Mouse (Mus musculus): ENCODE measurements at regions not wholly inside any gene's neighbourhood (a gene's known extent, or its start where the extent isn't known, plus 50 kb on each side); places are given as distances from the start of the nearest gene placed in this dataset.

GRCm38 (mm10) chr10:87432306-87432705 lies 61.2 kb downstream of the Ascl1 start:
- Histone ChIP-seq H3K27me3 (no peaks in the 10 kb centered on the region), H3K27ac (no peak overlapping the region), H3K4me1 (no peaks in the 10 kb centered on the region), H3K36me3 (no peaks in the 10 kb centered on the region), H3K9me3 (replicated peaks) (no peaks in the 10 kb centered on the region), H3K9ac (no peak overlapping the region), H3K4me3 (replicated peaks) (no peak overlapping the region), H3K4me2 (no peak overlapping the region)
- 92% methylated on average over 4 of the region's 4 CpGs for WGBS
- no peak for ATAC-seq (replicated peaks; ENCODE audit: low FRiP score)

DNA sequence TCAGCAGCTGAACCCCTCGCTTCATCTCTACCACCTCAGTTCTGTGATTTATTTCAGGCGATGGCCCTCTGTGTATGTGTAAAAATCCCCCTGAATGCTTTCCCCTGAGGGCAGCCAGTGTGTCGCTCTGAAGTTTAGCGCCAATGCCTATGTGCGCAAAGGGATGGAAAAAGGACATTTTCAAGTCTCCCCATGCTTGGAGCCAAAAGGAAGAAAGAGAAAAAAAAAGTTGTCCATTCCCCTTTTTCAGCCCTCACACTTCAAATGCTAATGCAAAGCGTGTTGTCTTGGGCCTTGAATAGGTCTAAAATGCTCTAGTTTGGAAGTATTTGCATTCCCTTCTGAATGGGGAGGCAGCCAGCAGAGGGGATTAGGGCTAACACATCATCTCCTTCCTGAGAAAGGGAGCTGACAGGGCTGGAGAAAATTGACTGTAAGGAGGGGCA lies 73.5 kb downstream of the Ascl1 start:
- no peak overlapping the region for H3K4me3 ChIP-seq (replicated peaks)

GRCm38 (mm10) chr10:87419245-87419939 lies 74.1 kb downstream of the Ascl1 start:
- Histone ChIP-seq H3K9ac (no peak overlapping the region), H3K4me3 (replicated peaks) (no peak overlapping the region), H3K9me3 (replicated peaks) (no peaks in the 10 kb centered on the region), H3K27me3 (no peaks in the 10 kb centered on the region), H3K27ac (no peak overlapping the region), H3K4me2 (no peak overlapping the region), H3K4me1 (no peaks in the 10 kb centered on the region), H3K36me3 (no peaks in the 10 kb centered on the region)
- 34% methylated on average over 7 of the region's 7 CpGs for WGBS
- no peak for ATAC-seq (replicated peaks; ENCODE audit: low FRiP score)

More for the DNA sequence above, 73.5 kb downstream of the Ascl1 start:
- no peaks in the 10 kb centered on the region for H3K36me3 ChIP-seq
- H3K4me2 ChIP-seq, result no peak overlapping the region
- H3K4me1 ChIP-seq, result no peaks in the 10 kb centered on the region
- H3K9ac ChIP-seq, result no peak overlapping the region
- ATAC-seq (replicated peaks; ENCODE audit: low FRiP score), result no peak
- no peaks in the 10 kb centered on the region for H3K9me3 ChIP-seq (replicated peaks)
- H3K27me3 ChIP-seq, result no peaks in the 10 kb centered on the region
- 23% methylated on average over 6 of the region's 6 CpGs for WGBS
- no peak overlapping the region for H3K27ac ChIP-seq

DNA sequence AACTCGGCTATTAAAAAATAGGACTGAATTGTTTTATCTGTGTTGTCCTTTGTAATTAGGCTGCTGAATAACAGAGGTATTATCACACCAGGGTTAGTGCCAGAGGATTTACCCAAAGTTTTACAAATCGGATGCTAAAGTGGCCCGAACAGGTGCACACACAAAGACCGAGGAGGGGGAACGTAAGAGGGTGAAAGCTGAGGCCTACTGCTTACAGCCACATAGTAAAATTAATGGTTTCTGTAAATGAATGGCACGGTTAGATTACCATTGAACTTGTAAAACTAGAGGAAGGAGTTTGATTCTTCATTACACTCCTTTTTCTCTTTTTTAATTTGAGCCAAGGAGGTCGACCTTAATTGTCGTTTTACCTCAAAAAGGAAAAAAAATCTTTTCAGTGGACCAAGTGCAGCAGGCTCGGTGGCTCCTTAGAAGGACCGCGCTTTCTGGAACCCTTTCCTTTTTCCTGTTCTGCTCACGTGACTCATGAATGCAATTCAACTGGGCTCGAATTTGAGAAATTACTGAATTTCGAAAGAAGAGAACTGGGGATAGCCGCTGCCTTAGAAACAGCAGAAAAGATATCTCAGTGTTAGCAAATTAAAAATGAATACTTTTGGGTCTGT lies 99.1 kb downstream of the Ascl1 start:
- H3K36me3 ChIP-seq, result no peaks in the 10 kb centered on the region
- H3K4me3 ChIP-seq (replicated peaks), result no peak overlapping the region
- ATAC-seq (replicated peaks; ENCODE audit: low FRiP score), result no peak
- H3K27me3 ChIP-seq, result no peaks in the 10 kb centered on the region
- no peak overlapping the region for H3K9ac ChIP-seq
- no peaks in the 10 kb centered on the region for H3K4me1 ChIP-seq
- WGBS, result 54% methylated on average over 15 of the region's 15 CpGs
- H3K27ac ChIP-seq, result no peak overlapping the region
- H3K9me3 ChIP-seq (replicated peaks), result no peaks in the 10 kb centered on the region
- no peak overlapping the region for H3K4me2 ChIP-seq

- no peak for ATAC-seq (replicated peaks; ENCODE audit: low FRiP score)
- no peak overlapping the region for H3K9ac ChIP-seq
- H3K4me1 ChIP-seq, result no peaks in the 10 kb centered on the region
- 89% methylated on average over 2 of the region's 2 CpGs for WGBS
- H3K9me3 ChIP-seq (replicated peaks), result no peaks in the 10 kb centered on the region
- H3K4me2 ChIP-seq, result no peak overlapping the region
- no peak overlapping the region for H3K4me3 ChIP-seq (replicated peaks)
- H3K27me3 ChIP-seq, result no peaks in the 10 kb centered on the region
- H3K36me3 ChIP-seq, result no peaks in the 10 kb centered on the region
- no peak overlapping the region for H3K27ac ChIP-seq
Observed at GRCm38 (mm10) chr10:87389148-87389547, 104.3 kb downstream of the Ascl1 start.

GRCm38 (mm10) chr10:87385276-87385675 lies 108.2 kb downstream of the Ascl1 start:
- H3K27me3 ChIP-seq, result no peaks in the 10 kb centered on the region
- ATAC-seq (replicated peaks; ENCODE audit: low FRiP score), result no peak
- no peak overlapping the region for H3K27ac ChIP-seq
- H3K4me1 ChIP-seq, result no peaks in the 10 kb centered on the region
- WGBS, result 88% methylated on average over 4 of the region's 4 CpGs
- H3K4me3 ChIP-seq (replicated peaks), result no peak overlapping the region
- H3K4me2 ChIP-seq, result no peak overlapping the region
- H3K9me3 ChIP-seq (replicated peaks), result no peaks in the 10 kb centered on the region
- no peaks in the 10 kb centered on the region for H3K36me3 ChIP-seq
- no peak overlapping the region for H3K9ac ChIP-seq

- 88% methylated on average over 9 of the region's 9 CpGs for WGBS
Observed at GRCm38 (mm10) chr10:87384606-87385206, 108.8 kb downstream of the Ascl1 start.

GRCm38 (mm10) chr10:87351400-87352172 lies 141.9 kb downstream of the Ascl1 start:
- no peak for ATAC-seq (replicated peaks; ENCODE audit: low FRiP score)
- no peak overlapping the region for H3K27ac ChIP-seq

More at GRCm38 (mm10) chr10:87384606-87385206, 108.8 kb downstream of the Ascl1 start:
- Histone ChIP-seq H3K4me2 (no peak overlapping the region), H3K36me3 (no peaks in the 10 kb centered on the region), H3K9me3 (replicated peaks) (no peaks in the 10 kb centered on the region), H3K27ac (no peak overlapping the region), H3K4me1 (no peaks in the 10 kb centered on the region), H3K27me3 (no peaks in the 10 kb centered on the region), H3K9ac (no peak overlapping the region), H3K4me3 (replicated peaks) (no peak overlapping the region)
- ATAC-seq (replicated peaks; ENCODE audit: low FRiP score), result no peak

DNA sequence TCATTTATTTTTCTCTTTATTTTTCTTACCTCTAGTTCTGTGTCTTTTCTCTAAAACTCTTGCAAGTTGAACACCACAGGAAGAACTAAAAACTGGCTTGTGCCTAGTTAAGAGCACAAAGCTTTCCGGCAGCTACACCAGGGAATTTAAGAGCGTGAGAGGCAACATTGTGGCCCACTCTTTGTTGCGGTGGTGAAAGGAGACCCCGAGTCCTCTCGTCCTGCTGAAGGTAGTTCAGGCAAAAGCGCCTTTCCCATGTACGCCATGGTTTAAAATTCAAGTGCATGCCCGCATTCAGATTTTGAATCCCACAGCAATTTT lies 142.4 kb downstream of the Ascl1 start:
- Histone ChIP-seq H3K9ac (no peak overlapping the region), H3K27me3 (no peaks in the 10 kb centered on the region), H3K4me1 (no peaks in the 10 kb centered on the region), H3K27ac (no peak overlapping the region), H3K4me2 (no peak overlapping the region), H3K36me3 (no peaks in the 10 kb centered on the region), H3K9me3 (replicated peaks) (no peaks in the 10 kb centered on the region), H3K4me3 (replicated peaks) (no peak overlapping the region)
- 87% methylated on average over 8 of the region's 8 CpGs for WGBS
- ATAC-seq (replicated peaks; ENCODE audit: low FRiP score), result no peak

More at GRCm38 (mm10) chr10:87351400-87352172, 141.9 kb downstream of the Ascl1 start:
- Histone ChIP-seq H3K4me1 (no peaks in the 10 kb centered on the region), H3K27me3 (no peaks in the 10 kb centered on the region), H3K36me3 (no peaks in the 10 kb centered on the region), H3K9ac (no peak overlapping the region), H3K9me3 (replicated peaks) (no peaks in the 10 kb centered on the region), H3K4me2 (no peak overlapping the region), H3K4me3 (replicated peaks) (no peak overlapping the region)
- 68% methylated on average over 19 of the region's 19 CpGs for WGBS

DNA sequence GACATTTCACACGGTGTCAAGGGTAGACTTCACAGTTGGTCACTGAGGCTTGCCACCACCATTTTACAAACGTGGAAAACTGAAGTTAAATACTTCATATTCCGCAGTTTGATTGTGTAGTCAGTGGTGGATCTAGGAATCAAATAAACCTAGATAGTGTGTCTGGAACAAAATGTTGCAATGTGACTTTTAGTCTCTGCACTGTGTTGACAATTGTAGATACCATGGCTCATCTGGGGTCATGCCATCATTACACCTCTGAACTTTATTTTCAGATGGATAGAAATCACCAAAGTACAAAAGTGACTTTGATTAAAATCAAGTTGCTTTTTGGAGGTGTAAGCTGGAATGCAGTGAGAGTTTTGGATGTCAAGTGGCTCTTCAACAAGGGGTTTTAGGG lies 158.3 kb downstream of the Ascl1 start:
- H3K4me3 ChIP-seq (replicated peaks), result no peak overlapping the region
- WGBS, result 86% methylated on average over 3 of the region's 3 CpGs
- H3K4me2 ChIP-seq, result no peak overlapping the region
- no peaks in the 10 kb centered on the region for H3K27me3 ChIP-seq
- no peaks in the 10 kb centered on the region for H3K4me1 ChIP-seq
- ATAC-seq (replicated peaks; ENCODE audit: low FRiP score), result no peak
- no peaks in the 10 kb centered on the region for H3K9me3 ChIP-seq (replicated peaks)
- H3K9ac ChIP-seq, result no peak overlapping the region
- H3K36me3 ChIP-seq, result no peaks in the 10 kb centered on the region
- no peak overlapping the region for H3K27ac ChIP-seq

DNA sequence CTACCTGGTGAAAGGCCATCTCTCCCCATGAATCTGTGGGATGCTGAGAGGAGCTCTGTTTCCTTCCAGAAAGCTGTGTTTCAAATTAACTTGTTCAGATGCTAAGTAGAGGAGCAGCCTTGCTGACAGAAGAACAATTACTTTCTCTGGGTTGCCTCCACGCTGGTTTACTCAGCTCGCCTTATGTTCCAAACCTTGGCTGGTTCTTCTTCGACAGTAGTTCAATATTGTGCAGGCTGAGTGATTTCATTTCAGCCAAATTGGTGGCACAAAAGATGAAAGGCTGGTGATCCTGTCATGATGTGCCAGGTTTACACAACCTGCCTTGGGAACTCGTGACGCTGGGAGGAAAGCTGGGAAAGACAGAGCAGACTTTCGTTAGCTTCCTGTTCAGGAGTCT lies 160.1 kb downstream of the Ascl1 start:
- Histone ChIP-seq H3K4me1 (no peaks in the 10 kb centered on the region), H3K4me3 (replicated peaks) (no peak overlapping the region)
- ATAC-seq (replicated peaks; ENCODE audit: low FRiP score), result no peak

DNA sequence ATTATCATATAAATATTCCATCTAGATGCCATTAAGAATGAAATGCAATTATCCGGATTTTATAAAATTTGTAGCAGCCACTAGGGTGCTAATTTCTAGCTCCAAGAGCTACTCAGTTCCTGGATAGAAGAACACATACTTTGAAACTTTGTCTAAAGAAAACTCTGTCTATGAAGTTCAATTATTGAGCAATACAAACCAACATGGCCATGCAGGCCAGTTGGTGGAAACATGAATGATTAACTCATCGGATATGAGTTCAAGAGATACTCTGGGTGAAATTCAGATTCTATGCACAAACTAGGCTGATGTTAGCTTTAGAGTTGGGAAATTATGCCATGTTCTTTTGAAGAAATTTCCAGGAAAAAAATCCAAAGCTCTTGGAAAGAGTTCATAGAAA lies 164.0 kb downstream of the Ascl1 start:
- no peaks in the 10 kb centered on the region for H3K4me1 ChIP-seq
- no peaks in the 10 kb centered on the region for H3K9me3 ChIP-seq (replicated peaks)
- H3K36me3 ChIP-seq, result no peaks in the 10 kb centered on the region
- H3K27ac ChIP-seq, result no peak overlapping the region
- H3K9ac ChIP-seq, result no peak overlapping the region
- whole genome bisulfite sequencing, result 95% methylated on average over 2 of the region's 2 CpGs
- H3K27me3 ChIP-seq, result no peaks in the 10 kb centered on the region
- ATAC-seq (replicated peaks; ENCODE audit: low FRiP score), result no peak
- H3K4me3 ChIP-seq (replicated peaks), result no peak overlapping the region
- H3K4me2 ChIP-seq, result no peak overlapping the region

More for the DNA sequence above, 160.1 kb downstream of the Ascl1 start:
- Histone ChIP-seq H3K27me3 (no peaks in the 10 kb centered on the region), H3K36me3 (no peaks in the 10 kb centered on the region), H3K4me2 (no peak overlapping the region), H3K27ac (no peak overlapping the region), H3K9me3 (replicated peaks) (no peaks in the 10 kb centered on the region), H3K9ac (no peak overlapping the region)
- WGBS, result 75% methylated on average over 6 of the region's 6 CpGs

Data from kidney, embryonic 15.5 days (tissue).